Mouse (Mus musculus): Measurements from ENCODE around the gene Blcap.

- no peak for TF ChIP-seq CTCF (IDR thresholded peaks at IDR 0.05; ENCODE audit: control insufficient read depth, insufficient read depth, insufficient replicate concordance, low read depth, low read length)
- TF ChIP-seq POLR2A (IDR thresholded peaks at IDR 0.05; ENCODE audit: control insufficient read depth, low read depth, low read length): no peak
Measured at GRCm38 (mm10) chr2:157550292-157550691, 20.8 kb downstream of the Blcap start.

Measured in testis, adult 2 months (tissue).